Mouse (Mus musculus) testis, adult 2 months (tissue): Measurements from ENCODE around the gene Tmem150c.

Source experiments
- CTCF ChIP-seq: fragments of 200-500 bp; IDR thresholded peaks from 2 replicates; pipeline ENCODE4 v1.5.1; 2012; ENCODE audit warnings: low read depth, mild to moderate bottlenecking, inconsistent platforms, low read length, moderate library complexity; ENCODE audit not compliant: control insufficient read depth, insufficient read depth, insufficient replicate concordance
- POLR2A ChIP-seq: fragments of 200-500 bp; IDR thresholded peaks from 2 replicates; pipeline ENCODE4 v1.6.1; 2012; ENCODE audit warnings: low read depth, mild to moderate bottlenecking, inconsistent platforms, low read length, moderate library complexity; ENCODE audit not compliant: control insufficient read depth

DNA sequence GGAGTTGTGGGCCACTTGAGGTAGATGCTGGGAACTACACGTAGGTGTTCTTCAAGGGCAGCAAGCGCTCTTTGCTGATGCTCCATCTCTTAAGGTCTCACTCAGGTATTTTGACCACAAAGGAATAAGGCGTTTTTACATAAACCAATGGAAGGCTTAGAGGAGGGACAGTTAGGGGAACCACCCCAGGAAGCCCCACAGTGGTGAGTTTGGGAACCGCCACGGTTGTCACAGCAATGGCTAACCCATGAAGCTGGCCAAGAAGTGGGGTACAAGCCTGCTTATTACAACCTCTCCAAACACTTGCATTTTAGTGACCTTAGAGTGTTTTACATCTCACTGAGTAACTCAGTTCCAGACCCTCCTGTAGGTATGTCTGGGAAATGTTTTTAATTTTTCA, 88.1 kb downstream of the Tmem150c start:
- no peak for TF ChIP-seq CTCF
- TF ChIP-seq POLR2A: no peak
